Mouse (Mus musculus): ENCODE measurements around the gene St8sia4. TPM values are rescaled to one million over a fixed set of nuclear protein-coding genes. Genes with fewer than 3 reads are reported as not detected.
A peak's percentile ranks its signal among the peaks of the same experiment; 100 is the strongest.
"Not testable (repeated sequence)": the region's sequence is repeated elsewhere in the genome, so short reads cannot be mapped to it uniquely, and the experiment has no call there.

The St8sia4 gene
- total RNA-seq, 2 experiments from 2014 or later: 73.2 to 124 TPM

DNA sequence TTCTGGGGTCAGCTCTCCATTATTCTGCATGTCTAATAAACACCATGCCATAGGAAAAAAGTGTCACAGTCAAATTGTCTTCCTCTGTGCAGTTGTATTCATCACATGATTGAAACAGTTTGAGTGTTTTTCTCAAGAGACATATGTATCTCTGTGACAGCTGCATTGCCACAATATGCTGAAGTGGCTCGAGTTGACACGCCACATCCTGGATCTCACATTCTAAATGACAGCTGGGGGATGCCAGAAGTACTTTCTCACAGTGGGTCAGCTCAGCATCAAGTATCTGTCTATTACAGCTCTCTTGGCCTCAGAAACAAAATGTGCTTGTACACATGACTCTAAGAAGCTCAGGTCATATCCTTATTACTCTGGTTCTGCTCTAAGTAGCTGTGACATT is 61.9 kb downstream of the St8sia4 start:
- peak; percentile 46; the same call in 1 of the 2 replicates for ATAC-seq (replicated peaks; ENCODE audit: poor library complexity, severe bottlenecking)

- ATAC-seq (replicated peaks; ENCODE audit: poor library complexity, severe bottlenecking): peak; percentile 95
Measured at GRCm38 (mm10) chr1:95598108-95598507, 69.3 kb downstream of the St8sia4 start.

GRCm38 (mm10) chr1:95596825-95597224 is 70.5 kb downstream of the St8sia4 start:
- ATAC-seq (replicated peaks; ENCODE audit: poor library complexity, severe bottlenecking): peak; percentile 58

- ATAC-seq (replicated peaks; ENCODE audit: poor library complexity, severe bottlenecking): peak; percentile 61
Measured at GRCm38 (mm10) chr1:95591101-95591500, 76.3 kb downstream of the St8sia4 start.

DNA sequence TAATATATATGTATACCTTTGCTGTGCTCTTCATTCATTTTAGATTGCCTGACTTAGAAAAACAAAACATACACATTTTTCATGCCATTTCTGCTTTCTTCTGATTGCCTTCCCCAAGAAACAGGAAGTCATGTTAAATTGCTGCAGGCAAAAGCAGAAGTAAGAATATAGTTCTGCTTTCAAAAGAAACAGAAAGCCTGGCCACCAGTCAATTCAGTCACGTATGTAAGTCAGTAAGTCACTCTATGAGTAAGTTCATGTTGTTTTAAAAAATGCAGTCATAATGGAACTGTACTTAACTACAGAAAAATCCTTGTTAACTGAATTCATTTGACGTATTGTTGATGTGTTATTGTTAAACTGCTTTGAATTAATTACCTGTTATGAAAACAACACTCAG is 77.3 kb downstream of the St8sia4 start:
- peak; percentile 95 for ATAC-seq (replicated peaks; ENCODE audit: poor library complexity, severe bottlenecking)

GRCm38 (mm10) chr1:95589471-95589870 is 77.9 kb downstream of the St8sia4 start:
- no peak for ATAC-seq (replicated peaks; ENCODE audit: poor library complexity, severe bottlenecking)

DNA sequence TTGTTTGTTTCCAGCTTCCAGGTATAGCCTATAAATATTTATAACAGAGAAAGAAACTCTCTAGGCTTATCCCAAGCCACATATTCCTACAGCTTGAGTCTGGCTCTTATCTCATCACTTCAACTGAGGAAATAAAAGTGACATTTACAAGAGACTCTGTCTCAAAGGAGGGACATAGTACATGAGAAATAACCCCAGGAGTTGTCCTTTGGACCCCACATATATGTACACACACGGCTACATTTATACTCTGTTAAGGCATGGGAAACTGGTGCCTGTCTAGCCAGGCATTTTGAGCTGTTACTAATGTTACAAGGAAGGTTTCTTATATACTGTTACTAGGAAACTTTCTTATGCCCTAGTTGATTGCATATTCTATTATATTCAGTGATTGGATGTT is 84.1 kb downstream of the St8sia4 start:
- no peak for ATAC-seq (replicated peaks; ENCODE audit: poor library complexity, severe bottlenecking)

DNA sequence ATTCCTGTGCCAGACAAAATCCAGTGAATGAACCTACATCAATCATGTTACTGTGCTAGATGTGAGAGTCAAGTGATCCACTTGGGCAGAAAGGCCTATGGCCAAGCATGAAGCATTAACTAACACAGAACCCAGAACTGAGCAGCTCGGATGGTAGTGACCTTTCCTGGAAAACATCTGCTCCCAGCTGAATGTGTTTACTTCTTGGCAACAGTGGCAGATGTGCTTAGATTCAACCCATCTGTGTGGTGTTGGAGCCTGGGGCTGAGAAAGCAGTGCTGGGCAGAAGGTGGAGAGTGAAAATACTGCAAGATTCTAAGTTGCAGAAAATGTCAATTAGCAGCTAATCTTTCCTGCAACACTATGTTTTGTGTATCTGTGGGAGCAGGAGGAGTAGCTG is 85.1 kb downstream of the St8sia4 start:
- no peak for ATAC-seq (replicated peaks; ENCODE audit: poor library complexity, severe bottlenecking)

- ATAC-seq (replicated peaks; ENCODE audit: poor library complexity, severe bottlenecking): peak; percentile 92
Measured at GRCm38 (mm10) chr1:95572619-95573540, 94.5 kb downstream of the St8sia4 start.

DNA sequence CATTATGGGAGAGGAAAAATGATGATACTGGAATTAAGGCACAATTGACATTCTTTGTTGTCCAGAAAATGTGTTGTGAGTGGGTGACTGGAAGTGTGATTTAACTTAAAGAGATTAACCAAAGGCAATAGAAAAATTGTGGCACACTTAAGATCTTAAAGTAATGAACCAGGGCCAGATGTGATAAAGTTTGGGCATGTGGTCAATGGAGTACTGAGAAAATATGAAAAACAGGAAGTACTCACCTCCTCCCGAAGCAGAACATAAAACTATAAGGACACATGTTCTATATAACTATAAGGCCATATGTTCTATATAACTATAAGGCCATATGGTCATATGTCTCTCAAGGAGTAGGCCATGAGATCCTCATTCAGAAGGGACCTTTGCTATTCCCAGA is 96.3 kb downstream of the St8sia4 start:
- peak; percentile 53 for ATAC-seq (replicated peaks; ENCODE audit: poor library complexity, severe bottlenecking)

GRCm38 (mm10) chr1:95554556-95554955 is 112.8 kb downstream of the St8sia4 start:
- ATAC-seq (replicated peaks; ENCODE audit: poor library complexity, severe bottlenecking): not testable (repeated sequence)

DNA sequence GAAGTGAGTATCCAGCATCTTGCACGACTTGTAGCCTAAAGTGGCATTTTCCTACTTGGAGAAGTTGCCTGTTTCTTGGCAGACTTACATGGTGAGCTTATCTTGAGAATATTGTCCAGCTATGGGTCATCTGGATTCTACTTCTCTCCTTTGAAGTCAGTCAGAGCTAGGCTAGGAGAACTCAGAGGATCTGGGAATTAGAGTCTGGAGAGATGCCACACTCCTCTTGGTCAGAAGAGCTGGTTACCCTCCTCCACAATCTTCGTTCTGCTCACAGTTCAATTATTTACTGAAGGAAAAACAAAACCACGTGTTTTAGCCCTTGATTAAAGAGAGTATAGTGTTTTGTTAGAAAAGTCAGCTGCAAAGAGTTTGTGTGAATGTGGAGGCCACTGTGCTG is 125.9 kb downstream of the St8sia4 start:
- ATAC-seq (replicated peaks; ENCODE audit: poor library complexity, severe bottlenecking): no peak
